Mouse (Mus musculus): ENCODE data around the gene Zcchc8. TPM values are rescaled to one million over a fixed set of nuclear protein-coding genes. Genes with fewer than 3 reads are reported as not detected.

Gene Zcchc8
- polyA plus RNA-seq, 1 experiment from 2014 or later, result 27.0 TPM

- Histone ChIP-seq H3K36me3 (ENCODE audit: control insufficient read depth, insufficient read depth) (no peaks in the 10 kb centered on the region), H3K27me3 (ENCODE audit: control insufficient read depth, insufficient read depth, low read depth, low read length) (no peaks in the 10 kb centered on the region), H3K27ac (ENCODE audit: low read length) (no peak overlapping the region), H3K9me3 (replicated peaks; ENCODE audit: control insufficient read depth, low read length) (no peaks in the 10 kb centered on the region), H3K4me3 (ENCODE audit: low read depth, low read length) (no peak overlapping the region), H3K4me1 (ENCODE audit: control insufficient read depth, low read depth, low read length) (peaks cover 8% of the 10 kb centered on the region), H3K9ac (ENCODE audit: low read depth, low read length) (no peak overlapping the region), H3K4me2 (ENCODE audit: low read depth, low read length) (no peak overlapping the region)
- peak; percentile 76 for ATAC-seq (ENCODE audit: low read depth)
- 20% methylated on average over 3 of the region's 3 CpGs for WGBS (ENCODE audit: insufficient replicate concordance)
Observed at GRCm38 (mm10) chr5:123675221-123675620, 45.7 kb downstream of the Zcchc8 start.

DNA sequence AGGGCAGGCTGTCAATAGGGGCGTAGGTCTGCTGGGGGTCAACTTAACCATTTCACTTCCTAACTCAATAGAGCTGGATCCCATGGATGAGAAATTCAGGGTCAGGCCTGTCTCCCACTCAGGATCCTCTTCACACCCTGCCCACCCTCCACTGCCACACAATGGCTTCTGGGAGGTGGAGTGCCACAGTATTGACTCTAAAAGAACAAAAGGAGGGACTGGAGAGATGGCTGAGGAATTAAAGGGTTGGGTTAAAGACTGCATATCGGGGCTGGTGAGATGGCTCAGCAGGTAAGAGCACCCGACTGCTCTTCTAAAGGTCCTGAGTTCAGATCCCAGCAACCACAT is 49.5 kb downstream of the Zcchc8 start:
- Histone ChIP-seq H3K4me1 (ENCODE audit: control insufficient read depth, low read depth, low read length) (peaks cover 21% of the 10 kb centered on the region), H3K9ac (ENCODE audit: low read depth, low read length) (no peak overlapping the region), H3K4me3 (ENCODE audit: low read depth, low read length) (no peak overlapping the region), H3K27ac (ENCODE audit: low read length) (peak overlapping the region; percentile 54), H3K9me3 (replicated peaks; ENCODE audit: control insufficient read depth, low read length) (no peaks in the 10 kb centered on the region), H3K4me2 (ENCODE audit: low read depth, low read length) (peak overlapping the region; percentile 35; the same call in 1 of the 2 replicates), H3K27me3 (ENCODE audit: control insufficient read depth, insufficient read depth, low read depth, low read length) (no peaks in the 10 kb centered on the region), H3K36me3 (ENCODE audit: control insufficient read depth, insufficient read depth) (no peaks in the 10 kb centered on the region)
- WGBS (ENCODE audit: insufficient replicate concordance), result 66% methylated on average over 3 of the region's 3 CpGs
- 0 out of 2 replicates have a peak, but pooled peaks have one; percentile 14 for ATAC-seq (ENCODE audit: low read depth)

DNA sequence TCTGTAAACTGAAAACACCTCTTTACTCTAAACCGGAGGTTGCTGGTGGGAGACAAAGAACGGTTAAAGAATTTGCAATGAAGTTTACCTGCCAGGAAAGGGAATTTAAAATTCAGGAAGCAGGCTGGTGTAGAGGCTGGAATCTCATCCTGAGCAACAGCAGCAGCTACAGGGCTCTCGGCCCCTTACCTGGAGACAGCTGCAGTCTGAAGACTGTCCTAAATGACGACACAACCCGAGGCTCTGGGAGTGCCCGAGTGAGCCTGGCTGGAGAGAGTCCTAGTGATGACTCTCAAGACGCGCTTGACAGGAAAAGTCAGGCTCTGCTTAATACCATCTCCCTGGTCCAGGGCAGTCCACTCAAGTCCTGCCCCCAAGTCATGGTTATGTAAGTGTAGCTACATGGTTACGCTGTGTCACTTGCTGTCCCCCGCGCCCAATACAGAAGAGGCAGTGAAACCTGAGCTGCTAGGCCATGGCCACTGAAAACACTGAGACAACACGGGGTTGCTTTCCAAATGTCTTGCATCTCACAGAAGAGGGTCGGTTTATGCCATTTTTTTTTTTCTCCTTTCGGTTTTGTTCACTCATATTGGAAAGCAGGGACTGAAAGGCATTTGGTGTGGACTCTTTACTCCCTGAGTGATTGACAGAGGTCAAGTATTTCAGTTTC is 50.0 kb downstream of the Zcchc8 start:
- H3K4me1 ChIP-seq (ENCODE audit: control insufficient read depth, low read depth, low read length), result peaks cover 21% of the 10 kb centered on the region
- WGBS (ENCODE audit: insufficient replicate concordance), result 44% methylated on average over 14 of the region's 14 CpGs
- no peaks in the 10 kb centered on the region for H3K36me3 ChIP-seq (ENCODE audit: control insufficient read depth, insufficient read depth)

GRCm38 (mm10) chr5:123669991-123670799 is 50.7 kb downstream of the Zcchc8 start:
- Histone ChIP-seq H3K4me2 (ENCODE audit: low read depth, low read length) (peak overlapping the region; percentile 35), H3K36me3 (ENCODE audit: control insufficient read depth, insufficient read depth) (no peaks in the 10 kb centered on the region), H3K9ac (ENCODE audit: low read depth, low read length) (no peak overlapping the region), H3K9me3 (replicated peaks; ENCODE audit: control insufficient read depth, low read length) (no peaks in the 10 kb centered on the region), H3K27me3 (ENCODE audit: control insufficient read depth, insufficient read depth, low read depth, low read length) (no peaks in the 10 kb centered on the region), H3K4me3 (ENCODE audit: low read depth, low read length) (peak overlapping the region; percentile 3; the same call in 1 of the 2 replicates), H3K4me1 (ENCODE audit: control insufficient read depth, low read depth, low read length) (peaks cover 22% of the 10 kb centered on the region), H3K27ac (ENCODE audit: low read length) (peak overlapping the region; percentile 49)
- 45% methylated on average over 9 of the region's 9 CpGs for WGBS (ENCODE audit: insufficient replicate concordance)
- ATAC-seq (ENCODE audit: low read depth), result no peak

More for the DNA sequence above, 50.0 kb downstream of the Zcchc8 start:
- Histone ChIP-seq H3K4me3 (ENCODE audit: low read depth, low read length) (peak overlapping the region; percentile 3), H3K9ac (ENCODE audit: low read depth, low read length) (no peak overlapping the region), H3K27ac (ENCODE audit: low read length) (peak overlapping the region; percentile 54), H3K4me2 (ENCODE audit: low read depth, low read length) (peak overlapping the region; percentile 35), H3K27me3 (ENCODE audit: control insufficient read depth, insufficient read depth, low read depth, low read length) (no peaks in the 10 kb centered on the region), H3K9me3 (replicated peaks; ENCODE audit: control insufficient read depth, low read length) (no peaks in the 10 kb centered on the region)
- ATAC-seq (ENCODE audit: low read depth), result peak; percentile 32; the same call in 1 of the 2 replicates

GRCm38 (mm10) chr5:123667915-123668314 is 53.0 kb downstream of the Zcchc8 start:
- Histone ChIP-seq H3K27me3 (ENCODE audit: control insufficient read depth, insufficient read depth, low read depth, low read length) (no peaks in the 10 kb centered on the region), H3K9ac (ENCODE audit: low read depth, low read length) (no peak overlapping the region), H3K27ac (ENCODE audit: low read length) (no peak overlapping the region), H3K4me3 (ENCODE audit: low read depth, low read length) (no peak overlapping the region), H3K4me2 (ENCODE audit: low read depth, low read length) (no peak overlapping the region), H3K4me1 (ENCODE audit: control insufficient read depth, low read depth, low read length) (peaks cover 19% of the 10 kb centered on the region), H3K9me3 (replicated peaks; ENCODE audit: control insufficient read depth, low read length) (no peaks in the 10 kb centered on the region), H3K36me3 (ENCODE audit: control insufficient read depth, insufficient read depth) (no peaks in the 10 kb centered on the region)
- ATAC-seq (ENCODE audit: low read depth), result no peak
- WGBS (ENCODE audit: insufficient replicate concordance), result 48% methylated on average over 12 of the region's 12 CpGs

GRCm38 (mm10) chr5:123665956-123666355 is 54.9 kb downstream of the Zcchc8 start:
- 61% methylated on average over 7 of the region's 7 CpGs for WGBS (ENCODE audit: insufficient replicate concordance)
- Histone ChIP-seq H3K4me1 (ENCODE audit: control insufficient read depth, low read depth, low read length) (peaks cover 27% of the 10 kb centered on the region), H3K9me3 (replicated peaks; ENCODE audit: control insufficient read depth, low read length) (no peaks in the 10 kb centered on the region), H3K4me2 (ENCODE audit: low read depth, low read length) (no peak overlapping the region), H3K36me3 (ENCODE audit: control insufficient read depth, insufficient read depth) (no peaks in the 10 kb centered on the region), H3K27ac (ENCODE audit: low read length) (no peak overlapping the region), H3K9ac (ENCODE audit: low read depth, low read length) (no peak overlapping the region), H3K27me3 (ENCODE audit: control insufficient read depth, insufficient read depth, low read depth, low read length) (no peaks in the 10 kb centered on the region), H3K4me3 (ENCODE audit: low read depth, low read length) (no peak overlapping the region)
- no peak for ATAC-seq (ENCODE audit: low read depth)

- WGBS (ENCODE audit: insufficient replicate concordance), result 55% methylated on average over 7 of the region's 7 CpGs
- H3K4me1 ChIP-seq (ENCODE audit: control insufficient read depth, low read depth, low read length), result peaks cover 23% of the 10 kb centered on the region
- H3K27me3 ChIP-seq (ENCODE audit: control insufficient read depth, insufficient read depth, low read depth, low read length), result no peaks in the 10 kb centered on the region
- H3K4me3 ChIP-seq (ENCODE audit: low read depth, low read length), result no peak overlapping the region
- H3K9ac ChIP-seq (ENCODE audit: low read depth, low read length), result no peak overlapping the region
- ATAC-seq (ENCODE audit: low read depth), result no peak
- no peaks in the 10 kb centered on the region for H3K36me3 ChIP-seq (ENCODE audit: control insufficient read depth, insufficient read depth)
- no peaks in the 10 kb centered on the region for H3K9me3 ChIP-seq (replicated peaks; ENCODE audit: control insufficient read depth, low read length)
- H3K4me2 ChIP-seq (ENCODE audit: low read depth, low read length), result no peak overlapping the region
- H3K27ac ChIP-seq (ENCODE audit: low read length), result no peak overlapping the region
Observed at GRCm38 (mm10) chr5:123664329-123664728, 56.6 kb downstream of the Zcchc8 start.

DNA sequence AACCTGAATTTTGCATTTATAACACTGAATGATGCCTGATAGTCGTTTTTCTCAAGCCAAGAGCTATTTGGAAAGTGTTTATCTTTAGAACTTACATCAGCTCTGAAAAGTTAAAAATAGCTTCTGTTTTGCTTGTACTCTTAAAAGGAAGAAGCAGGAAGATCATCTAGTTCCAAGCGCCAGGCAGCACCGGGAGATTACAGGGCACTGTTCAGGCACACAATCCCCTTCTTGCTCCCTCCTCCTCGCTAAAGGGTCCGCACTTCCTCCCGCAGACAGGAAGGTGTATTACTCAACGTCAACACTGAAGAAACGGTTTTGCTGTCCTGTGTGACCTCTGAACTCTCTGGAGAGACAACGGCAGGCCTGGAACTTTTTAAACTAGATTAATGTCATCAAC is 58.8 kb downstream of the Zcchc8 start:
- peak; percentile 43; the same call in 1 of the 2 replicates for ATAC-seq (ENCODE audit: low read depth)
- peaks cover 16% of the 10 kb centered on the region for H3K4me1 ChIP-seq (ENCODE audit: control insufficient read depth, low read depth, low read length)
- no peak overlapping the region for H3K4me3 ChIP-seq (ENCODE audit: low read depth, low read length)
- H3K27me3 ChIP-seq (ENCODE audit: control insufficient read depth, insufficient read depth, low read depth, low read length), result no peaks in the 10 kb centered on the region
- 4% methylated on average over 9 of the region's 9 CpGs for WGBS (ENCODE audit: insufficient replicate concordance)
- no peaks in the 10 kb centered on the region for H3K36me3 ChIP-seq (ENCODE audit: control insufficient read depth, insufficient read depth)
- H3K9me3 ChIP-seq (replicated peaks; ENCODE audit: control insufficient read depth, low read length), result no peaks in the 10 kb centered on the region
- H3K9ac ChIP-seq (ENCODE audit: low read depth, low read length), result no peak overlapping the region
- no peak overlapping the region for H3K4me2 ChIP-seq (ENCODE audit: low read depth, low read length)
- peak overlapping the region; percentile 42 for H3K27ac ChIP-seq (ENCODE audit: low read length)

- H3K4me1 ChIP-seq (ENCODE audit: control insufficient read depth, low read depth, low read length), result peaks cover 16% of the 10 kb centered on the region
Observed at GRCm38 (mm10) chr5:123661602-123662001, 59.3 kb downstream of the Zcchc8 start.

More at GRCm38 (mm10) chr5:123661602-123662001, 59.3 kb downstream of the Zcchc8 start:
- Histone ChIP-seq H3K9me3 (replicated peaks; ENCODE audit: control insufficient read depth, low read length) (no peaks in the 10 kb centered on the region), H3K4me3 (ENCODE audit: low read depth, low read length) (no peak overlapping the region), H3K36me3 (ENCODE audit: control insufficient read depth, insufficient read depth) (no peaks in the 10 kb centered on the region), H3K27ac (ENCODE audit: low read length) (peak overlapping the region; percentile 42), H3K27me3 (ENCODE audit: control insufficient read depth, insufficient read depth, low read depth, low read length) (no peaks in the 10 kb centered on the region), H3K9ac (ENCODE audit: low read depth, low read length) (no peak overlapping the region), H3K4me2 (ENCODE audit: low read depth, low read length) (no peak overlapping the region)
- WGBS (ENCODE audit: insufficient replicate concordance), result 44% methylated on average over 3 of the region's 3 CpGs
- no peak for ATAC-seq (ENCODE audit: low read depth)

All from liver, embryonic 16.5 days (tissue).